Mouse (Mus musculus): ENCODE results near the gene Tram2. TPM values are rescaled to one million over a fixed set of nuclear protein-coding genes. Genes with fewer than 3 reads are reported as not detected.

Gene Tram2
- polyA plus RNA-seq, 1 experiment from 2014 or later, result 6.4 TPM

DNA sequence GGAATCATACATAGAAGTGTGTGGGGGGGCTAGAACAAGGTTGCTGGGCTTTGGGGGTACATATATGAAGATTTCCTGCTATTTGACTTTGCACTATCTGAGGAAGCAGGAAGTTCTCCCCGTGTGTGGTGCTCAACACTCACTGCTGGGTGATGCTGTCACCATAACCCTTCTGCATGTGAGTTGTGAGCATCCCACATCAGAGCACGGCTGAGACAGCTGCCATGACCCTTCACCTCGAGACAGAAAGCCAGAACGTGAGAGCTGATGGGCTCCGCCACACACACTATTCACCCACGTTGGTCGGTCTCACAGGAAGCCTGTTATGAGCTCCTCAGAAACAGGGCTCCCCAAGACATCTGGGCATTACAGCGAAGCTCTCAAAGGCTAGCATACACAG, 74.4 kb downstream of the Tram2 start:
- Histone ChIP-seq H3K4me2 (replicated peaks) (no peak overlapping the region), H3K9ac (no peak overlapping the region), H3K4me1 (replicated peaks) (0 out of 2 replicates have a peak, but pooled peaks cover 6% of the 10 kb centered on the region), H3K27me3 (replicated peaks) (no peaks in the 10 kb centered on the region), H3K36me3 (peaks cover 8% of the 10 kb centered on the region; the same call in 1 of the 2 replicates), H3K4me3 (replicated peaks) (no peak overlapping the region), H3K9me3 (no peaks in the 10 kb centered on the region), H3K27ac (no peak overlapping the region)
- 82% methylated on average over 8 of the region's 8 CpGs for WGBS
- ATAC-seq, result no peak

DNA sequence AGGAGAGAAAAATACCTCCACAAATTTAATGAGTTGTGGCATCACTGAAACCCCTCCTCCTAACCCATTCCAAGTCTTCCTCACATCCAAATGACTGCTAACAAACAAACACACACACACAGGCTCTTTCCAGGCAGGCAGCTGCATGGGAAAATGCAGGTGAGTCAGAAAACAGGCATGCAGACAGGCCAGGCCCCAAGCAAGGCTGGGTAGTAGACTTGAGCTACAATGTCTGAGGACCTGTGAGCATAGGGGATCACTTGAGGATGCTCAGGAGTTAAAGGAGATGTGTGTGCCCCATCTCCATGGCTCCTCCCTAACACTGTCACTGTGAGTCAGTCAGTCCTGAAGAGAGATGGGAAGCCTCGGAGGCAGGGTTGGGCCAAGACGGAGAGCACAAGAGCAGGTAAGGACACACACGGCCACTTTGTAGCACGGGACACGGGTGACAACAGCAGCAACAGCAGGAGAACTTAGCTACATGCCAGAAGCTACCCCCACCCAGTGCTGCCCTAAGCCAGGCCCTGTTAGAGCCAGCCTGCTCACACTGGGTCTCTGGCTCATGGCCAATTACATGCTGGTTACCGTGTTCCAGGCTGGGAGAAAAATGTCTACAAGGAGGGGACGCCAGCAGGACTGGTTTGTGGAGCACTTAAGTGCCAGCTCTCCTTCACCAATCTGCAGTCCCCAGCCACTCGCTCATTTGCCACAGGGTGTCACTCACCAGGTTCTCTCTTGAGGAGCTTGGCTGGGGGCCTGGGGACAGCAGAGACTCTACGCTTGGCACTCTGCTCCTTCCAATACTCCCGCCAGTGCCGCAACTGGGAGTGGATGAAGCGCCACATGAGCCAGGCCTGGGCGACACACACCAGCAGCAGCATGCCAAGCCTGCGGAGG, 76.5 kb downstream of the Tram2 start:
- Histone ChIP-seq H3K9ac (no peak overlapping the region), H3K4me2 (replicated peaks) (no peak overlapping the region), H3K36me3 (peaks cover 8% of the 10 kb centered on the region; the same call in 1 of the 2 replicates), H3K27ac (no peak overlapping the region), H3K4me1 (replicated peaks) (no peaks in the 10 kb centered on the region), H3K9me3 (no peaks in the 10 kb centered on the region), H3K4me3 (replicated peaks) (no peak overlapping the region), H3K27me3 (replicated peaks) (no peaks in the 10 kb centered on the region)
- no peak for ATAC-seq
- WGBS, result 87% methylated on average over 14 of the region's 14 CpGs

DNA sequence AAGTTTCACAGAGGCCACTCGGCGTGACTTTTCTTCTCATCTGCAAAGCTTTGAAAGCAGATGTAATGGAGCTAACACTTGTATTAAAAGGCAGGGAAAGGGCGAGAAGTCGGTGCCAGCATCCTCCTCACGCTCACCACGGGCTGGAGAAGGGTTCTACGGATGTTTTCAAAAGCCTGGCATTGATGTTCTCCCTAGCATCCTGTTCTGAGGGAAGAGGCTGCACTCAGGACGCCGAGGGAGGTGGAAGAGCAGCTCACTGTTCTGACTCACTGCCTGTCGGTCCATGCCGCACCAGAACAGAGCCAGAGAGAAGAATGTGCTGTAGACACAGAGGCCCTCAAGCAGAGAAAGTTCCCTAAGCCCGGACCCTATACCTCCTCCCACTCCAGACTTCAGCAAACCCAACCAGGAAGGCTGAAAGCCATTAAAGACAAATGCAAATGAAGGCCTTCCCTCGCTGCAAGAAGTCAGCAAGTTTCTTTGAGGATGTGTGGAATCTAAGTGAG, 81.1 kb downstream of the Tram2 start:
- Histone ChIP-seq H3K36me3 (0 out of 2 replicates have a peak, but pooled peaks cover 8% of the 10 kb centered on the region), H3K4me3 (replicated peaks) (no peak overlapping the region), H3K4me2 (replicated peaks) (no peak overlapping the region), H3K9ac (no peak overlapping the region), H3K27ac (no peak overlapping the region), H3K27me3 (replicated peaks) (no peaks in the 10 kb centered on the region), H3K4me1 (replicated peaks) (no peaks in the 10 kb centered on the region), H3K9me3 (no peaks in the 10 kb centered on the region)
- ATAC-seq, result no peak
- WGBS, result 57% methylated on average over 13 of the region's 13 CpGs

GRCm38 (mm10) chr1:20997328-20997689, 81.7 kb downstream of the Tram2 start:
- H3K9ac ChIP-seq, result no peak overlapping the region
- 75% methylated on average over 2 of the region's 2 CpGs for WGBS
- H3K27ac ChIP-seq, result no peak overlapping the region
- no peaks in the 10 kb centered on the region for H3K27me3 ChIP-seq (replicated peaks)
- H3K4me1 ChIP-seq (replicated peaks), result no peaks in the 10 kb centered on the region
- no peak overlapping the region for H3K4me2 ChIP-seq (replicated peaks)
- H3K36me3 ChIP-seq, result 0 out of 2 replicates have a peak, but pooled peaks cover 8% of the 10 kb centered on the region
- H3K9me3 ChIP-seq, result no peaks in the 10 kb centered on the region
- no peak overlapping the region for H3K4me3 ChIP-seq (replicated peaks)
- peak; percentile 45; the same call in 1 of the 2 replicates for ATAC-seq

GRCm38 (mm10) chr1:20996603-20997327, 82.3 kb downstream of the Tram2 start:
- ATAC-seq, result peak; percentile 41
- no peaks in the 10 kb centered on the region for H3K4me1 ChIP-seq (replicated peaks)
- WGBS, result 71% methylated on average over 17 of the region's 17 CpGs
- H3K27ac ChIP-seq, result no peak overlapping the region
- H3K9me3 ChIP-seq, result no peaks in the 10 kb centered on the region
- H3K9ac ChIP-seq, result no peak overlapping the region
- H3K36me3 ChIP-seq, result 0 out of 2 replicates have a peak, but pooled peaks cover 5% of the 10 kb centered on the region
- no peaks in the 10 kb centered on the region for H3K27me3 ChIP-seq (replicated peaks)
- no peak overlapping the region for H3K4me2 ChIP-seq (replicated peaks)
- no peak overlapping the region for H3K4me3 ChIP-seq (replicated peaks)

DNA sequence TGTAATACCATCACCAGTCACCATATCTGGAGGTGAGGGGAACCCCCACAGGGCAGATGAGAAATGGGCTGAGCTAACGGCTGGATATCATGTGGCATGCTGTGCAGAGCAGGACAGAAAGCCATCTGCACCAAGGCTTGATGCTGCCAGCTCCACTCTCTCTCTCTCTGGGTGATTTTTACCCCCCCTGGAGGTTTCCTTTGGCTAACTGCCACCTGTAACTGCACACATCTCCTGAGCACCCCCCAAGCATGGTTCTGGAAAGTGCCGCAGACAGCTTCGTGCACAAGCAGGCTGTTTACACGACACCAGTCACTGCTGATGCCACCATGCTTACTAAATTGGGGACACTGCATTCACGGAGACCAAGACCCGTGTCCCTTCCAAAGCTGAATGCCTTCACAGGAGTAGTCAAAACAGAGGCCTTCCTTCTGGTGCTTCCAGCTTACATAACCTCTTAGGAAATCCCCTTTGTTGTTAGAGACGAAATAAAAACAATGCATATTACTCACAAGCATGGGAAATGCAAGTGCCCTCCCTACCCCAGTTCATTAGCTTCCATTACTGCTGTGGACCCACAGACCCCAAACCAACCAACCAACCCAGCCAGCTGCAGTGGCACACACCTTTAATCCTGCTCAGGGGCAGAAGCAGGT, 83.6 kb downstream of the Tram2 start:
- Histone ChIP-seq H3K27ac (no peak overlapping the region), H3K4me1 (replicated peaks) (no peaks in the 10 kb centered on the region), H3K9me3 (no peaks in the 10 kb centered on the region), H3K36me3 (no peaks in the 10 kb centered on the region), H3K4me3 (replicated peaks) (no peak overlapping the region), H3K27me3 (replicated peaks) (no peaks in the 10 kb centered on the region), H3K4me2 (replicated peaks) (no peak overlapping the region), H3K9ac (no peak overlapping the region)
- 72% methylated on average over 7 of the region's 7 CpGs for WGBS
- ATAC-seq, result no peak

DNA sequence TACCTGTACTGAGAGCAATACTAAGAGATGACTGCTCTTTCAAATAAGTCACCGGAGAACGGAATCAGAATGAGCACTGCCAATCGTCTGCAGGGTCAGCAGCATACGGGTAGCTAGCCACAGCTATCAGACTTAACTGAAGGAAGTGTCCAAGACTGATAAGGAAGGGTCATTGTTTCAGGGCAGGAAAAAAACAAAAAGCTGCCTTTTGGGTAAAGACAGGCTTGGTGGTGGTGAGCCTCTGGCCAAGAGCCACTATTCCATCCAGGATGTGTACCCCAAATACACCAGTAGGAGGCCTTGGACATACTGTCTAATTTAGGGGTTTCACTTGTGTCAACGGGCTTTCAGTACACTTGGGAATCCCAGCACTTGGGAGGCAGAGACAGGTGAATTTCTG, 84.7 kb downstream of the Tram2 start:
- no peak overlapping the region for H3K27ac ChIP-seq
- H3K9ac ChIP-seq, result no peak overlapping the region
- no peaks in the 10 kb centered on the region for H3K9me3 ChIP-seq
- H3K36me3 ChIP-seq, result no peaks in the 10 kb centered on the region
- 81% methylated on average over 5 of the region's 5 CpGs for WGBS
- no peak overlapping the region for H3K4me3 ChIP-seq (replicated peaks)
- no peak overlapping the region for H3K4me2 ChIP-seq (replicated peaks)
- no peaks in the 10 kb centered on the region for H3K27me3 ChIP-seq (replicated peaks)
- H3K4me1 ChIP-seq (replicated peaks), result no peaks in the 10 kb centered on the region
- no peak for ATAC-seq

- no peak overlapping the region for H3K27ac ChIP-seq
- no peak overlapping the region for H3K4me2 ChIP-seq (replicated peaks)
- H3K4me1 ChIP-seq (replicated peaks), result no peaks in the 10 kb centered on the region
- WGBS, result 83% methylated on average over 3 of the region's 3 CpGs
- H3K9ac ChIP-seq, result no peak overlapping the region
- H3K9me3 ChIP-seq, result no peaks in the 10 kb centered on the region
- no peaks in the 10 kb centered on the region for H3K36me3 ChIP-seq
- no peak for ATAC-seq
- no peaks in the 10 kb centered on the region for H3K27me3 ChIP-seq (replicated peaks)
- H3K4me3 ChIP-seq (replicated peaks), result no peak overlapping the region
These were observed 85.3 kb downstream of the Tram2 start for GRCm38 (mm10) chr1:20993690-20994089.

DNA sequence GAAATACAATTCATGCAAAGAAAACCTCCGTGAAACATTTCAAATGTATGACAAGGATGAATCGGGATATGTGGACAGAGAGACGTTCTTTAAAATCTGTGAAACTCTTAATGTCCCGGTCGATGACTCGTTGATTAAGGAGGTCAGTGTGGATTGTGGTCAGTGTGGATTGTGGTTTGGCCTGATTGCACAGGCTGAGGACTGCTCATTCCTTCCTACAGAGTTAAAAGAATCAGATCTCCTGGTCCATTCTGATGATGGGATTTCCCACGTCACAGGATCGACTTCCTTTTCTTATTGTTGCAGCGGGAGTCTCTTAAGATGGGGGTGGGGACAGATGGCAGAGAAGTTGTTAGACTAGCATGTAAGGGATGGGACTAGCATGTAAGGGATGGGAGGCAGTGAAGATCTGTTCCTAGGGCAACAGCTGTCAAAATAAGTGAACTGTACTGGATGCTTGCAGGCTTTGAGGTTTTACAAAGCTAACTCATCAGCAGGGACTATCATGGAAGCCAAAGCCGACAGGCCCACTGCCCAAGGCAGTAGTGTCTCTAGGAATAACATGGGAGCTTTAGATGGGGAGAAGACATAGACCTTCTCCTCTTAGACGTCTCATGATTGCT, 89.5 kb downstream of the Tram2 start:
- H3K27me3 ChIP-seq (replicated peaks), result no peaks in the 10 kb centered on the region
- ATAC-seq, result no peak
- no peak overlapping the region for H3K4me3 ChIP-seq (replicated peaks)
- 85% methylated on average over 11 of the region's 11 CpGs for WGBS
- H3K36me3 ChIP-seq, result no peaks in the 10 kb centered on the region
- H3K4me2 ChIP-seq (replicated peaks), result no peak overlapping the region
- H3K9me3 ChIP-seq, result no peaks in the 10 kb centered on the region
- H3K4me1 ChIP-seq (replicated peaks), result no peaks in the 10 kb centered on the region
- no peak overlapping the region for H3K9ac ChIP-seq
- no peak overlapping the region for H3K27ac ChIP-seq

- Histone ChIP-seq H3K36me3 (no peaks in the 10 kb centered on the region), H3K27me3 (replicated peaks) (no peaks in the 10 kb centered on the region), H3K4me1 (replicated peaks) (no peaks in the 10 kb centered on the region), H3K4me3 (replicated peaks) (no peak overlapping the region), H3K9me3 (no peaks in the 10 kb centered on the region), H3K4me2 (replicated peaks) (no peak overlapping the region), H3K27ac (no peak overlapping the region), H3K9ac (no peak overlapping the region)
- ATAC-seq, result no peak
- 64% methylated on average over 10 of the region's 10 CpGs for WGBS
These were observed 92.5 kb downstream of the Tram2 start for GRCm38 (mm10) chr1:20986378-20987056.

DNA sequence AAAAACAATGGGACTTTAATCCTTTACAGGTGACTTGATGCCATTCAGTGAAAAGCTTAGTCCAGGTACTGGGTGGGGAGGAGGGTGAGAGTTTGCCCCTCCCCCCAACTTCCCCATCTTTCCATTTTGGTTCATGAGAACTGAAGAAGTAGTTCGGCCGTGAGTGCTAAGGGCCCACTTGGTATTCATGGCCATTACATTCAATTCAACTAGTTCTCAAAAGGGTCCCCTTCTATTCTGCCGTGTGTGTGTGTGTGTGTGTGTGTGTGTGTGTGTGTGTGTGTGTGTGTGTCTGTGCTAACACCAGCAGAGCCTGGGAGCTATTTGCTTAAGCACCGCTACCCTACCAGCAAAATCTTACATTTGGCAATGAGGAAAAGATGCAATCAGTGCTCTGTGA, 94.4 kb downstream of the Tram2 start:
- H3K9me3 ChIP-seq, result no peaks in the 10 kb centered on the region
- H3K9ac ChIP-seq, result no peak overlapping the region
- WGBS, result 67% methylated on average over 4 of the region's 4 CpGs
- no peak for ATAC-seq
- H3K4me3 ChIP-seq (replicated peaks), result no peak overlapping the region
- H3K27me3 ChIP-seq (replicated peaks), result no peaks in the 10 kb centered on the region
- no peaks in the 10 kb centered on the region for H3K36me3 ChIP-seq
- no peak overlapping the region for H3K27ac ChIP-seq
- no peak overlapping the region for H3K4me2 ChIP-seq (replicated peaks)
- H3K4me1 ChIP-seq (replicated peaks), result no peaks in the 10 kb centered on the region
